Mouse (Mus musculus) olfactory bulb, adult 2 months (tissue): ENCODE measurements around the gene Pced1b.

Experiments
- CTCF ChIP-seq: fragments of 200-500 bp; IDR thresholded peaks from 2 replicates; pipeline ENCODE4 v1.5.1; 2012; ENCODE audit warnings: low read depth, mild to moderate bottlenecking, low read length, moderate library complexity; ENCODE audit not compliant: insufficient read depth
- POLR2A ChIP-seq: fragments of 200-500 bp; IDR thresholded peaks from 2 replicates; pipeline ENCODE4 v1.6.1; 2012; ENCODE audit warnings: mild to moderate bottlenecking, low read depth, low read length, moderate library complexity; ENCODE audit not compliant: insufficient read depth

GRCm38 (mm10) chr15:97338377-97339060 is 91.6 kb downstream of the Pced1b start:
- TF ChIP-seq CTCF, result no peak
- TF ChIP-seq POLR2A, result no peak
